Mouse (Mus musculus): ENCODE measurements around the gene Klhl15.

DNA sequence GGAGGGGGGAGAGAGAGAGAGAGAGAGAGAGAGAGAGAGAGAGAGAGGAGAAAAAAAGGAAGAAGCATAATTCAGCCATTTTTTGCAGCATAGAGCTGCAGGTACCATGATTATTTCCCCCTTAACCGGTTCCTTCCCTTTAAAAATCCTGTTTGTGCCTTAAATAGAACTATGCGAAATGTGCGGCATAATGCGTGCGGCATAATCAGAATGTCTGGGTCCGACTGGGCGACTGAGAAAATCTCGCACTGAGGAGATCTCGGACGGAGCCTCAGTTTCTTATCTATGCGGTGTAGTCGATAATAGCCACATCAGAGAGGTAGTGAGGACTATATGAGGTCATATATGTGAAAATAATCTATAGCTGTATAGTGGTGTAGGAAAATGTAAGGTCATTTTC, 1.2 kb downstream of the Klhl15 start:
- TF ChIP-seq CTCF (IDR thresholded peaks at IDR 0.05) (no peak), POLR2A (IDR thresholded peaks at IDR 0.05; ENCODE audit: insufficient read depth, low read depth, low read length) (no peak)
